Mouse (Mus musculus) ES-E14 (cell line): ENCODE data around the gene Lrmda. TPM values are rescaled to one million over a fixed set of nuclear protein-coding genes. Genes with fewer than 3 reads are reported as not detected.
"Not testable (repeated sequence)": the region's sequence is repeated elsewhere in the genome, so short reads cannot be mapped to it uniquely, and the experiment has no call there.

Experiments used
- DNase-seq: peaks from one replicate; pipeline ENCODE4 v3.0.0-alpha.2; 2013; ENCODE audit warnings: low read depth, low spot score
- H3K27ac ChIP-seq: 2 replicates; pipeline ENCODE4 v1.5.1; 2012; ENCODE audit warnings: low read depth, mild to moderate bottlenecking, low read length, moderate library complexity, mixed read lengths; ENCODE audit not compliant: poor library complexity, insufficient read depth, severe bottlenecking
- H3K36me3 ChIP-seq: 2 replicates; pipeline ENCODE4 v1.6.1; 2012; ENCODE audit warnings: mild to moderate bottlenecking, low read length, moderate library complexity, mixed read lengths; ENCODE audit not compliant: control insufficient read depth, poor library complexity, insufficient read depth, severe bottlenecking
- H3K4me1 ChIP-seq, 2 experiments: fragments of 150-350 bp in 1 of 2; sonication (generic) in 1 of 2; 2 replicates each; pipeline ENCODE4 v1.6.1; 2012; ENCODE audit warnings: low read length in 2 of 2, mild to moderate bottlenecking in 1 of 2, mixed read lengths in 1 of 2; ENCODE audit not compliant: control insufficient read depth in 2 of 2, insufficient read depth in 2 of 2, poor library complexity in 1 of 2
- H3K4me3 ChIP-seq, 2 experiments: fragments of 150-350 bp in 1 of 2; sonication (generic) in 1 of 2; 2 replicates each; pipeline ENCODE4 v1.5.1; 2012; ENCODE audit warnings: low read length in 2 of 2, low read depth in 1 of 2, mild to moderate bottlenecking in 1 of 2, mixed read lengths in 1 of 2; ENCODE audit not compliant: insufficient read depth in 1 of 2, poor library complexity in 1 of 2, severe bottlenecking in 1 of 2
- H3K9ac ChIP-seq: 2 replicates; pipeline ENCODE4 v1.6.1; 2012; ENCODE audit warnings: low read depth, mild to moderate bottlenecking, low read length, mixed read lengths; ENCODE audit not compliant: poor library complexity, insufficient read depth, severe bottlenecking
- H3K9me3 ChIP-seq: fragments of 150-350 bp; sonication (generic); 2 replicates; pipeline ENCODE4 v1.6.1; 2012; ENCODE audit warnings: low read depth, mild to moderate bottlenecking, low read length; ENCODE audit not compliant: control insufficient read depth, insufficient read depth
- CHD2 ChIP-seq: IDR thresholded peaks from 2 replicates; pipeline ENCODE4 v1.6.1; 2014; ENCODE audit warnings: mild to moderate bottlenecking, low read depth, low read length, inconsistent platforms
- HCFC1 ChIP-seq: IDR thresholded peaks from 2 replicates; pipeline ENCODE4 v1.6.1; 2012; ENCODE audit warnings: low read length, inconsistent platforms, borderline replicate concordance; ENCODE audit not compliant: insufficient read depth
- MAFK ChIP-seq: IDR thresholded peaks from 2 replicates; pipeline ENCODE4 v1.6.1; 2014; ENCODE audit warnings: mild to moderate bottlenecking, low read depth, low read length, inconsistent platforms; ENCODE audit not compliant: insufficient read depth
- ZC3H11A ChIP-seq: IDR thresholded peaks from 2 replicates; pipeline ENCODE4 v1.6.1; 2012; ENCODE audit warnings: low read depth, mild to moderate bottlenecking, inconsistent platforms, low read length, borderline replicate concordance
- ZNF384 ChIP-seq: IDR thresholded peaks from 2 replicates; pipeline ENCODE4 v1.6.1; 2012; ENCODE audit warnings: low read depth, low read length, inconsistent platforms
- in situ Hi-C, 2 experiments: fragments of 600-800 bp; cut with MboI; formaldehyde crosslinking; loops; one replicate each; pipeline ENCODE4 v1.15.1; 2025; ENCODE audit warnings: low sequenced_read_pairs in 2 of 2, inconsistent platforms in 1 of 2; ENCODE audit not compliant: unreplicated experiment in 2 of 2
- total RNA-seq: library from RNA; depleted of rRNA; stranded (reverse); fragments of 300-350 nt; gene quantifications from 2 replicates; pipeline ENCODE4 v1.2.3, GENCODE M21; 2012

The Lrmda gene
- total RNA-seq, 1 experiment, result 0.22 TPM

DNA sequence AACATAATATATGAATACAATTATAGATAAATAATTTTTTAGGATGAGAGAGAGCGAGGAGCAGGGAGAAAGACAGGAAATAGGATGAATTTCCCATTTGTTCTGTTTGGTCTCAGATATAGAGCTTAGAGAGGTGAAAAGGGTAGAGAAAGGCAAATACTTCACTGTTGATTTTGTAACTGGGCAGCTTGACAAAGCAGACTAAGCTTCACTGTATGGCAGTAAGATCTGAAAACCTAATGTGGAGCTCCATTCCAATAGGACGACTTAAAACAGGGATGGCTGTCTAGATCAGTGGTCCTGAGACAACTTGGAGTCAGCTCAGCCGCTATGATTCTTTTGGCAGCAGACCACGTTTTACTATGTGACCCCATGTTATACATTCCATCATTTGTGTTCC is 566.8 kb downstream of the Lrmda start:
- Histone ChIP-seq H3K4me1 (no peaks in the 10 kb centered on the region; a peak in 1 of 4 replicates), H3K36me3 (no peaks in the 10 kb centered on the region), H3K9me3 (no peaks in the 10 kb centered on the region), H3K9ac (no peak overlapping the region), H3K27ac (no peak overlapping the region), H3K4me3 (no peak overlapping the region)
- no peak for DNase-seq
- TF ChIP-seq ZC3H11A, result no peak
- TF ChIP-seq CHD2, result no peak
- TF ChIP-seq MAFK, result no peak
- no peak for TF ChIP-seq ZNF384
- TF ChIP-seq HCFC1, result no peak
- in situ Hi-C loops, result no loop called here

DNA sequence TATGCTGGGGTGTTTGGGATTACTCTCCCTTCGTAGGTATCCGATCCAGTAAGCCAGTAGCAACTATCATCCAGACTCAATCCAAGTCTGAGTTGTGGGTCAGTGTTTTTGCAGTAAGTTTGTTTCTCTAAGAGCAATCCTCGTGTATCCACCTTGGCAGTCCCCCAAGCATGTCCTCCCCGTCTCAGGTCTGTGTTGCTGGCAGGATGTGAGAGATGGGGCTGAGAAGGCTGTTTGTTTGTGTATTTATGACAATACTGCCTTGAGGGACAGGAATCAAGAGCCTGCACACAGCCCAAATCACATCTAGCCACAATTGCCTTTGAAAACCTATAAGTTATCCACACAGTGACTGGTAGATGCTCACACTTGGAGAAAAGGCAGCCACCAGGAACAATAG is 567.3 kb downstream of the Lrmda start:
- no peaks in the 10 kb centered on the region; a peak in 1 of 4 replicates for H3K4me1 ChIP-seq
- H3K4me3 ChIP-seq, result no peak overlapping the region
- H3K27ac ChIP-seq, result no peak overlapping the region
- H3K9me3 ChIP-seq, result no peaks in the 10 kb centered on the region
- H3K36me3 ChIP-seq, result no peaks in the 10 kb centered on the region
- no peak for DNase-seq
- no peak overlapping the region for H3K9ac ChIP-seq
- TF ChIP-seq MAFK (no peak), ZNF384 (no peak), HCFC1 (no peak), ZC3H11A (no peak), CHD2 (no peak)
- in situ Hi-C loops, result no loop called here

DNA sequence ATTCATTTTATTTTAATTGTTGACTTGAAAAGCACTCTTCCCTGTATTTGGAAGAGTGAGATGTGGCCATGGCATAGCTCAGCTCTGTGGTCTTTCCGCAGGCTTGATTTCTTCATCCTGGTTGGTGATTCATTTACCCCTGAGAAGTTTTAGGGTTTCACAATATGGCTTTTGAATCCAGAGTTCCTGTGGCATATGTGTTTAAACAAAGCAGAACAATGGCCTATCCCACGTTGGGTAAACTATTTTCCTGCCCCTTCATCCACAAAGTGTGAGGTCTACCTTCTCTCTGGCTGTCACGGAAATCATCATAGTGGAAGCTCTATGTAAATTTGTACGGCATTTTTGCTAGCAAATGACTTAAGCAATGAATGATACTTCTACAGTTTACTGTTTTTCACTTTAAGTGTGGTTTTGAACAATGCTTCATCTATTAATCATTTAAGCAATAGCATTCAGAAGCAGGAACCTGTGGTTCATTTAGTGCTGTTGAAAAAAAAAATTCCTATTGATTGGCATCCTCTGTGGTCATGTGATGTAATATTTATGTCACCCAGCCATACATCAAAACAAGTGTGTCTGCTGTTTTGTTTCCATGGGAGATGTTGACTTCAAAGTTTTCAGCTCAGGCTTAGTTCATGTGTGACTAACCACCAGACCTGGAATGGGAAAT is 567.9 kb downstream of the Lrmda start:
- Histone ChIP-seq H3K36me3 (no peaks in the 10 kb centered on the region), H3K4me1 (no peaks in the 10 kb centered on the region), H3K27ac (no peak overlapping the region), H3K9me3 (no peaks in the 10 kb centered on the region), H3K9ac (no peak overlapping the region), H3K4me3 (no peak overlapping the region)
- no peak for DNase-seq
- TF ChIP-seq HCFC1 (no peak), MAFK (no peak), ZC3H11A (no peak), CHD2 (no peak), ZNF384 (no peak)
- in situ Hi-C loops, result no loop called here

- H3K4me3 ChIP-seq, result no peak overlapping the region
- in situ Hi-C loops, result no loop called here
- no peak overlapping the region for H3K27ac ChIP-seq
- no peaks in the 10 kb centered on the region for H3K36me3 ChIP-seq
- TF ChIP-seq ZC3H11A, result no peak
- TF ChIP-seq MAFK, result no peak
- no peaks in the 10 kb centered on the region for H3K9me3 ChIP-seq
- DNase-seq, result no peak
- no peak overlapping the region for H3K9ac ChIP-seq
- H3K4me1 ChIP-seq, result no peaks in the 10 kb centered on the region
These were observed 568.4 kb downstream of the Lrmda start for GRCm38 (mm10) chr14:22587958-22588296.

GRCm38 (mm10) chr14:22588394-22588793 is 568.9 kb downstream of the Lrmda start:
- H3K4me3 ChIP-seq, H3K9ac ChIP-seq, DNase-seq, H3K9me3 ChIP-seq, in situ Hi-C loops, H3K27ac ChIP-seq, H3K36me3 ChIP-seq, H3K4me1 ChIP-seq: not testable (repeated sequence)
